Mouse (Mus musculus): ENCODE data around the gene Rapsn.

GRCm38 (mm10) chr2:91047359-91047758 is 11.9 kb downstream of the Rapsn start:
- TF ChIP-seq CTCF (IDR thresholded peaks at IDR 0.05; ENCODE audit: low read depth, low read length) (no peak), TAL1 (conservative IDR thresholded peaks at IDR 0.05; ENCODE audit: low read depth, low read length) (no peak)
